Mouse (Mus musculus) heart, embryonic 10.5 days (tissue): ENCODE measurements at regions not wholly inside any gene's neighbourhood (a gene's known extent, or its start where the extent isn't known, plus 50 kb on each side); places are given as distances from the start of the nearest gene placed in this dataset.

Experiments used
- DNase-seq: peaks from one replicate; pipeline ENCODE4 v3.0.0-alpha.2; 2017; ENCODE audit warnings: low spot score
- H3K27ac ChIP-seq: fragments of 300-500 bp; sonication (generic); 2 replicates; pipeline ENCODE4 v1.5.1; 2016; ENCODE audit warnings: mild to moderate bottlenecking
- H3K27me3 ChIP-seq: fragments of 300-500 bp; sonication (generic); 2 replicates; pipeline ENCODE4 v1.6.1; 2016; ENCODE audit warnings: mild to moderate bottlenecking; ENCODE audit not compliant: poor library complexity, insufficient read depth, severe bottlenecking
- H3K36me3 ChIP-seq: fragments of 300-500 bp; sonication (generic); 2 replicates; pipeline ENCODE4 v1.6.1; 2016; ENCODE audit warnings: mild to moderate bottlenecking, moderate library complexity
- H3K4me1 ChIP-seq: fragments of 300-500 bp; sonication (generic); 2 replicates; pipeline ENCODE4 v1.6.1; 2016; ENCODE audit warnings: mild to moderate bottlenecking
- H3K4me3 ChIP-seq: fragments of 300-500 bp; sonication (generic); 2 replicates; pipeline ENCODE4 v1.5.1; 2016; ENCODE audit warnings: mild to moderate bottlenecking, moderate library complexity
- H3K9me3 ChIP-seq: fragments of 300-500 bp; sonication (generic); 2 replicates; pipeline ENCODE4 v1.6.1; 2016; ENCODE audit warnings: mild to moderate bottlenecking, moderate library complexity
- WGBS: fragments of 180-500 bp; shearing (Covaris S2); methylation state at CpG from one replicate; pipeline ENCODE4 v1.1.7; 2016; 5-methylcytosine and 5-hydroxymethylcytosine counted together

- DNase-seq: no peak
These were observed 221.0 kb downstream of the Pax3 start for GRCm38 (mm10) chr1:77975941-77976340.

GRCm38 (mm10) chr1:77972301-77972717 lies 224.6 kb downstream of the Pax3 start:
- WGBS: 11% methylated on average over 9 of the region's 9 CpGs
- no peaks in the 10 kb centered on the region for H3K4me1 ChIP-seq
- peak overlapping the region; percentile 32; the same call in 1 of the 2 replicates for H3K4me3 ChIP-seq
- no peaks in the 10 kb centered on the region for H3K36me3 ChIP-seq
- no peak for DNase-seq
- H3K27me3 ChIP-seq: peaks cover 38% of the 10 kb centered on the region
- no peaks in the 10 kb centered on the region for H3K9me3 ChIP-seq
- H3K27ac ChIP-seq: no peak overlapping the region

More at GRCm38 (mm10) chr1:77975941-77976340, 221.0 kb downstream of the Pax3 start:
- Histone ChIP-seq H3K4me1 (no peaks in the 10 kb centered on the region), H3K27ac (no peak overlapping the region), H3K4me3 (no peak overlapping the region), H3K36me3 (no peaks in the 10 kb centered on the region), H3K9me3 (no peaks in the 10 kb centered on the region), H3K27me3 (peaks cover 44% of the 10 kb centered on the region)
- 88% methylated on average over 18 of the region's 18 CpGs for WGBS

GRCm38 (mm10) chr1:77964656-77965335 lies 232.1 kb downstream of the Pax3 start:
- Histone ChIP-seq H3K36me3 (no peaks in the 10 kb centered on the region), H3K9me3 (no peaks in the 10 kb centered on the region), H3K27me3 (no peaks in the 10 kb centered on the region), H3K4me1 (no peaks in the 10 kb centered on the region), H3K27ac (no peak overlapping the region), H3K4me3 (no peak overlapping the region)
- no peak for DNase-seq
- WGBS: 47% methylated on average over 3 of the region's 3 CpGs

GRCm38 (mm10) chr1:77959309-77959708 lies 237.6 kb downstream of the Pax3 start:
- no peaks in the 10 kb centered on the region for H3K27me3 ChIP-seq
- H3K4me3 ChIP-seq: no peak overlapping the region
- H3K36me3 ChIP-seq: no peaks in the 10 kb centered on the region
- H3K4me1 ChIP-seq: no peaks in the 10 kb centered on the region
- 54% methylated on average over 1 of the region's 1 CpGs for WGBS
- DNase-seq: no peak
- H3K27ac ChIP-seq: no peak overlapping the region
- H3K9me3 ChIP-seq: no peaks in the 10 kb centered on the region

- H3K4me1 ChIP-seq: no peaks in the 10 kb centered on the region
- H3K27me3 ChIP-seq: no peaks in the 10 kb centered on the region
- 78% methylated on average over 8 of the region's 8 CpGs for WGBS
- DNase-seq: no peak
- H3K4me3 ChIP-seq: no peak overlapping the region
- H3K9me3 ChIP-seq: no peaks in the 10 kb centered on the region
- no peak overlapping the region for H3K27ac ChIP-seq
- H3K36me3 ChIP-seq: no peaks in the 10 kb centered on the region
These were observed 239.7 kb downstream of the Pax3 start for GRCm38 (mm10) chr1:77957156-77957767.

- Histone ChIP-seq H3K9me3 (no peaks in the 10 kb centered on the region), H3K4me1 (peaks cover 3% of the 10 kb centered on the region; the same call in 1 of the 2 replicates), H3K27me3 (0 out of 2 replicates have a peak, but pooled peaks cover 17% of the 10 kb centered on the region), H3K27ac (no peak overlapping the region), H3K4me3 (no peak overlapping the region), H3K36me3 (no peaks in the 10 kb centered on the region)
- DNase-seq: no peak
- 46% methylated on average over 2 of the region's 2 CpGs for WGBS
These were observed 249.0 kb downstream of the Pax3 start for GRCm38 (mm10) chr1:77947894-77948293.

DNA sequence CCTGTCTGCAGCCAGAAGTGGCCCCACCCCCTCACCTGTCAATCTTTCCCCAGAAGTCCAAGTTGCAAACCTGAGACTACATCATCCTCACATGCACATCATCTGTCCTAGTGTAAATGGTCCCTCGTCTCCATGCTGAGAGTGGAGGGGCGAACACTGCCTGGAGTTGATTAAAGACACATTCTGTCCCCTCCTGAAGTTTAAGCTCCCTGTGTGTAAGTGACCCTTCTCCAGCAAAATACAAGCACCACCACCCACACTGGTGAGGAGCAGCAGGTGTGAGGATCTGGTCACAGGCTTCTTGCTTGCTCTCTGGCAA lies 252.6 kb downstream of the Pax3 start:
- H3K4me3 ChIP-seq: no peak overlapping the region
- WGBS: 73% methylated on average over 2 of the region's 2 CpGs
- H3K36me3 ChIP-seq: no peaks in the 10 kb centered on the region
- peaks cover 3% of the 10 kb centered on the region; the same call in 1 of the 2 replicates for H3K4me1 ChIP-seq
- H3K9me3 ChIP-seq: no peaks in the 10 kb centered on the region
- DNase-seq: no peak
- 0 out of 2 replicates have a peak, but pooled peaks cover 17% of the 10 kb centered on the region for H3K27me3 ChIP-seq
- no peak overlapping the region for H3K27ac ChIP-seq

GRCm38 (mm10) chr1:77943633-77944326 lies 253.2 kb downstream of the Pax3 start:
- WGBS: 73% methylated on average over 14 of the region's 14 CpGs
- Histone ChIP-seq H3K4me3 (no peak overlapping the region), H3K36me3 (no peaks in the 10 kb centered on the region), H3K27ac (no peak overlapping the region), H3K9me3 (no peaks in the 10 kb centered on the region), H3K4me1 (peaks cover 3% of the 10 kb centered on the region; the same call in 1 of the 2 replicates), H3K27me3 (0 out of 2 replicates have a peak, but pooled peaks cover 17% of the 10 kb centered on the region)
- DNase-seq: no peak

GRCm38 (mm10) chr1:77943101-77943500 lies 253.8 kb downstream of the Pax3 start:
- Histone ChIP-seq H3K9me3 (no peaks in the 10 kb centered on the region), H3K27me3 (0 out of 2 replicates have a peak, but pooled peaks cover 17% of the 10 kb centered on the region), H3K27ac (no peak overlapping the region), H3K4me1 (peaks cover 3% of the 10 kb centered on the region; the same call in 1 of the 2 replicates), H3K4me3 (no peak overlapping the region), H3K36me3 (no peaks in the 10 kb centered on the region)
- DNase-seq: no peak
- WGBS: 6% methylated on average over 5 of the region's 5 CpGs

DNA sequence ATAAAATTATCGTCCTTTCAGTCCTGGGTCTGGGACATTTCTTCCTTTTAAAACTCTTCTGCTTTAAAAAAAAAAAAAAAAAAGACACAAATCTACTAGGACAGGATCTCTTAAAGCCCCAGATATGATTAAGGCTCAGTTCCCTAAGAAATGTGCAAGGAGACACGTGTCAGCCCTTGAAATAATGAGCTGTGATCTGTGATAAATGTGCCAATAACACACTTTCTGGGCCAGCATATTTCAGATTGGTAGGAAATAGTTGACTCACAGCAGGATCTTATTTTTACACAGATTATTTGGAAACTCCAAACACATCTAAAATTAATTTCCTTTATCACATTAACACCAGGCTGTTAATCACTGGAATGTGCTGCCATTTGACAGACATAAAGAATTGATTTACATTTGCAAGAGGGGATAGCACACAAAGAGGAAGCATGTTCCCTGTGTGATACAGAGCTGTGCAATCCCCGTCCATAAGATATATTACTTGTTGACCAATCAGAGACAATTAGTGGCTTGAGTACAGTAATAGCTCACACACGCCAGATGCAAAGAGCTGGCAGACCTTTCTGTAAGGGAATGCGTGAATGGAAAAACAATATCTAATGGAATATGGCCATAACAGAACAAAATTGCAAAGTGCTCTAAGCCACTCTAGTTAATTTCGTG lies 263.7 kb downstream of the Pax3 start:
- Histone ChIP-seq H3K27ac (no peak overlapping the region), H3K9me3 (no peaks in the 10 kb centered on the region), H3K27me3 (no peaks in the 10 kb centered on the region), H3K4me1 (peaks cover 12% of the 10 kb centered on the region; the same call in 1 of the 2 replicates), H3K36me3 (no peaks in the 10 kb centered on the region), H3K4me3 (no peak overlapping the region)
- no peak for DNase-seq
- 68% methylated on average over 6 of the region's 6 CpGs for WGBS

DNA sequence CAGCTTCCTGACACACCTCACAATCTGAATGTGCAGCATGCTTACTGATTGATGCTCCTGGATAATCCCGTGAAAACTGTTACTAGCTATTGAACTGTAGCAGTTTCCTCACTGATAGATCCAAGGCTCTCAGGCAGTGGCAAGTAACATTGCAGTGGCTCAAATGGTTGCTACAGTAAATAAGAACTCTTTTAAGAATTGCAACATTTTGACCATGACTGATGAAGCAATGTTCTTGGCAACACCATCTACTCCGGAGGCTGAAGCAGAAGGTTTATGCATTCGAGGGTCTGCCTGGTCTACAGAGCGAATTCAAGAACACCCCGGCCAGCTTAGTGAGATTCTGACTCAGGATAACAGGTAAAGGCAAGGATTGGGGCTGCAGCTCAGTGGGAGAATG lies 264.7 kb downstream of the Pax3 start:
- no peaks in the 10 kb centered on the region for H3K9me3 ChIP-seq
- WGBS: 73% methylated on average over 5 of the region's 5 CpGs
- DNase-seq: no peak

GRCm38 (mm10) chr1:77930661-77931060 lies 266.3 kb downstream of the Pax3 start:
- no peak overlapping the region for H3K27ac ChIP-seq
- H3K9me3 ChIP-seq: no peaks in the 10 kb centered on the region
- H3K4me3 ChIP-seq: no peak overlapping the region
- 83% methylated on average over 6 of the region's 6 CpGs for WGBS
- no peaks in the 10 kb centered on the region for H3K27me3 ChIP-seq
- no peak for DNase-seq
- peaks cover 12% of the 10 kb centered on the region; the same call in 1 of the 2 replicates for H3K4me1 ChIP-seq
- H3K36me3 ChIP-seq: no peaks in the 10 kb centered on the region

More for the DNA sequence above, 264.7 kb downstream of the Pax3 start:
- Histone ChIP-seq H3K4me1 (peaks cover 12% of the 10 kb centered on the region; the same call in 1 of the 2 replicates), H3K27me3 (no peaks in the 10 kb centered on the region), H3K36me3 (no peaks in the 10 kb centered on the region), H3K27ac (no peak overlapping the region), H3K4me3 (no peak overlapping the region)
